Mouse (Mus musculus): ENCODE results near the gene 2010111I01Rik.

Gene 2010111I01Rik

GRCm38 (mm10) chr13:63023243-63024217 lies 58.8 kb downstream of the 2010111I01Rik start:
- in situ Hi-C loops (cut with MboI, MseI) = no loop called here

GRCm38 (mm10) chr13:63030023-63030422 lies 65.3 kb downstream of the 2010111I01Rik start:
- in situ Hi-C loops (cut with MboI, MseI) = loop anchor here (5.0 kb wide), 1 partner anchor 93 kb away; no protein-coding TSS in a partner anchor

- in situ Hi-C loops (cut with MboI, MseI) = loop anchor here (5.0 kb wide), 1 partner anchor 94 kb away; no protein-coding TSS in a partner anchor
Observed at GRCm38 (mm10) chr13:63031244-63031643, 66.6 kb downstream of the 2010111I01Rik start.

GRCm38 (mm10) chr13:63032304-63032830 lies 67.7 kb downstream of the 2010111I01Rik start:
- in situ Hi-C loops (cut with MboI, MseI) = loop anchor here (5.0 kb wide), 1 partner anchor 95 kb away; no protein-coding TSS in a partner anchor

GRCm38 (mm10) chr13:63032958-63033357 lies 68.3 kb downstream of the 2010111I01Rik start:
- in situ Hi-C loops (cut with MboI, MseI) = loop anchor here (5.0 kb wide), 1 partner anchor 96 kb away; no protein-coding TSS in a partner anchor

GRCm38 (mm10) chr13:63033364-63033763 lies 68.7 kb downstream of the 2010111I01Rik start:
- in situ Hi-C loops (cut with MboI, MseI) = loop anchor here (5.0 kb wide), 1 partner anchor 96 kb away; no protein-coding TSS in a partner anchor

GRCm38 (mm10) chr13:63034666-63035065 lies 70.0 kb downstream of the 2010111I01Rik start:
- in situ Hi-C loops (cut with MboI, MseI) = loop anchor here (5.0 kb wide), 1 partner anchor 97 kb away; no protein-coding TSS in a partner anchor

GRCm38 (mm10) chr13:63037906-63038305 lies 73.2 kb downstream of the 2010111I01Rik start:
- in situ Hi-C loops (cut with MboI, MseI) = no loop called here

- in situ Hi-C loops (cut with MboI, MseI) = no loop called here
Observed at GRCm38 (mm10) chr13:63038415-63038814, 73.7 kb downstream of the 2010111I01Rik start.

- in situ Hi-C loops (cut with MboI, MseI) = no loop called here
Observed at GRCm38 (mm10) chr13:63038871-63039270, 74.2 kb downstream of the 2010111I01Rik start.

GRCm38 (mm10) chr13:63039326-63039725 lies 74.6 kb downstream of the 2010111I01Rik start:
- in situ Hi-C loops (cut with MboI, MseI) = no loop called here

GRCm38 (mm10) chr13:63039848-63040247 lies 75.2 kb downstream of the 2010111I01Rik start:
- in situ Hi-C loops (cut with MboI, MseI) = no loop called here

- in situ Hi-C loops (cut with MboI, MseI) = loop anchor here (5.0 kb wide), 1 partner anchor 267 kb away; no protein-coding TSS in a partner anchor
Observed at GRCm38 (mm10) chr13:63045504-63046205, 81.0 kb downstream of the 2010111I01Rik start.

- in situ Hi-C loops (cut with MboI, MseI) = loop anchor here (5.0 kb wide), 1 partner anchor 266 kb away; no protein-coding TSS in a partner anchor
Observed at GRCm38 (mm10) chr13:63046206-63047020, 81.7 kb downstream of the 2010111I01Rik start.

GRCm38 (mm10) chr13:63063706-63064105 lies 99.0 kb downstream of the 2010111I01Rik start:
- in situ Hi-C loops (cut with MboI, MseI) = no loop called here

GRCm38 (mm10) chr13:63066607-63067006 lies 101.9 kb downstream of the 2010111I01Rik start:
- in situ Hi-C loops (cut with MboI, MseI) = no loop called here

- in situ Hi-C loops (cut with MboI, MseI) = no loop called here
Observed at GRCm38 (mm10) chr13:63068371-63069136, 103.9 kb downstream of the 2010111I01Rik start.

GRCm38 (mm10) chr13:63071874-63072273 lies 107.2 kb downstream of the 2010111I01Rik start:
- in situ Hi-C loops (cut with MboI, MseI) = no loop called here

GRCm38 (mm10) chr13:63072376-63072775 lies 107.7 kb downstream of the 2010111I01Rik start:
- in situ Hi-C loops (cut with MboI, MseI) = no loop called here
